Mouse (Mus musculus): ENCODE measurements at regions not wholly inside any gene's neighbourhood (a gene's known extent, or its start where the extent isn't known, plus 50 kb on each side); places are given as distances from the start of the nearest gene placed in this dataset.

GRCm38 (mm10) chr7:66593619-66594018, 95.8 kb downstream of the Asb7 start:
- DNase-seq (ENCODE audit: extremely low spot score in 1 of 2, low spot score in 2 of 2): no peak
- Histone ChIP-seq H3K4me3 (no peak overlapping the region), H3K27ac (no peak overlapping the region)
- TF ChIP-seq CTCF (IDR thresholded peaks at IDR 0.05): no peak
- intact Hi-C loops (cut with DNase I): no loop called here

- H3K4me3 ChIP-seq: no peak overlapping the region
- intact Hi-C loops (cut with DNase I): no loop called here
- TF ChIP-seq CTCF (IDR thresholded peaks at IDR 0.05): no peak
- H3K27ac ChIP-seq: no peak overlapping the region
- DNase-seq (ENCODE audit: extremely low spot score in 1 of 2, low spot score in 2 of 2): no peak
These were observed 97.7 kb downstream of the Asb7 start for GRCm38 (mm10) chr7:66591594-66592290.

- H3K27ac ChIP-seq: no peak overlapping the region
- no peak for TF ChIP-seq CTCF (IDR thresholded peaks at IDR 0.05)
- no peak overlapping the region for H3K4me3 ChIP-seq
- DNase-seq (ENCODE audit: extremely low spot score in 1 of 2, low spot score in 2 of 2): no peak
- intact Hi-C loops (cut with DNase I): no loop called here
These were observed 102.9 kb downstream of the Asb7 start for GRCm38 (mm10) chr7:66586511-66586910.

GRCm38 (mm10) chr7:66580687-66581151, 108.7 kb downstream of the Asb7 start:
- TF ChIP-seq CTCF (IDR thresholded peaks at IDR 0.05): no peak
- no peak overlapping the region for H3K27ac ChIP-seq
- DNase-seq (ENCODE audit: extremely low spot score in 1 of 2, low spot score in 2 of 2): no peak
- no peak overlapping the region for H3K4me3 ChIP-seq
- intact Hi-C loops (cut with DNase I): no loop called here

GRCm38 (mm10) chr7:66576261-66576660, 113.1 kb downstream of the Asb7 start:
- H3K27ac ChIP-seq: no peak overlapping the region
- peak in 1 of 2 experiments; percentile 15 for DNase-seq (ENCODE audit: extremely low spot score in 1 of 2, low spot score in 2 of 2)
- TF ChIP-seq CTCF (IDR thresholded peaks at IDR 0.05): no peak
- intact Hi-C loops (cut with DNase I): no loop called here
- no peak overlapping the region for H3K4me3 ChIP-seq

- DNase-seq (ENCODE audit: extremely low spot score in 1 of 2, low spot score in 2 of 2): no peak
- intact Hi-C loops (cut with DNase I): no loop called here
- TF ChIP-seq CTCF (IDR thresholded peaks at IDR 0.05): no peak
- Histone ChIP-seq H3K27ac (no peak overlapping the region), H3K4me3 (no peak overlapping the region)
These were observed 117.9 kb downstream of the Asb7 start for GRCm38 (mm10) chr7:66571451-66571850.

- TF ChIP-seq CTCF (IDR thresholded peaks at IDR 0.05): no peak
- Histone ChIP-seq H3K4me3 (no peak overlapping the region), H3K27ac (no peak overlapping the region)
- intact Hi-C loops (cut with DNase I): no loop called here
- no peak for DNase-seq (ENCODE audit: extremely low spot score in 1 of 2, low spot score in 2 of 2)
These were observed 120.4 kb upstream of the Aldh1a3 start for GRCm38 (mm10) chr7:66547694-66548093.

GRCm38 (mm10) chr7:66545184-66545583, 117.9 kb upstream of the Aldh1a3 start:
- intact Hi-C loops (cut with DNase I): no loop called here
- no peak overlapping the region for H3K4me3 ChIP-seq
- no peak for DNase-seq (ENCODE audit: extremely low spot score in 1 of 2, low spot score in 2 of 2)

GRCm38 (mm10) chr7:66544352-66545053, 117.2 kb upstream of the Aldh1a3 start:
- Histone ChIP-seq H3K27ac (no peak overlapping the region), H3K4me3 (no peak overlapping the region)
- intact Hi-C loops (cut with DNase I): no loop called here
- TF ChIP-seq CTCF (IDR thresholded peaks at IDR 0.05): no peak
- no peak for DNase-seq (ENCODE audit: extremely low spot score in 1 of 2, low spot score in 2 of 2)

More at GRCm38 (mm10) chr7:66545184-66545583, 117.9 kb upstream of the Aldh1a3 start:
- H3K27ac ChIP-seq: no peak overlapping the region
- TF ChIP-seq CTCF (IDR thresholded peaks at IDR 0.05): no peak

GRCm38 (mm10) chr7:66532596-66532995, 105.3 kb upstream of the Aldh1a3 start:
- Histone ChIP-seq H3K27ac (no peak overlapping the region), H3K4me3 (no peak overlapping the region)
- no peak for DNase-seq (ENCODE audit: extremely low spot score in 1 of 2, low spot score in 2 of 2)
- intact Hi-C loops (cut with DNase I): no loop called here
- TF ChIP-seq CTCF (IDR thresholded peaks at IDR 0.05): no peak

- Histone ChIP-seq H3K4me3 (no peak overlapping the region), H3K27ac (no peak overlapping the region)
- no peak for DNase-seq (ENCODE audit: extremely low spot score in 1 of 2, low spot score in 2 of 2)
- no peak for TF ChIP-seq CTCF (IDR thresholded peaks at IDR 0.05)
- intact Hi-C loops (cut with DNase I): no loop called here
These were observed 104.7 kb upstream of the Aldh1a3 start for GRCm38 (mm10) chr7:66532048-66532447.

- Histone ChIP-seq H3K27ac (no peak overlapping the region), H3K4me3 (no peak overlapping the region)
- no peak for DNase-seq (ENCODE audit: extremely low spot score in 1 of 2, low spot score in 2 of 2)
- intact Hi-C loops (cut with DNase I): no loop called here
- TF ChIP-seq CTCF (IDR thresholded peaks at IDR 0.05): no peak
These were observed 103.8 kb upstream of the Aldh1a3 start for GRCm38 (mm10) chr7:66531111-66531510.

GRCm38 (mm10) chr7:66528881-66529280, 101.6 kb upstream of the Aldh1a3 start:
- Histone ChIP-seq H3K27ac (no peak overlapping the region), H3K4me3 (no peak overlapping the region)
- no peak for DNase-seq (ENCODE audit: extremely low spot score in 1 of 2, low spot score in 2 of 2)
- intact Hi-C loops (cut with DNase I): no loop called here
- TF ChIP-seq CTCF (IDR thresholded peaks at IDR 0.05): no peak
